Mouse (Mus musculus) left cerebral cortex, adult 9 months (tissue): ENCODE data around the gene Zfp292.

Experiments
- DNase-seq, 2 experiments: peaks; one replicate each; pipeline ENCODE4 v3.0.0; 2022; ENCODE audit warnings: low spot score in 2 of 2

Gene Zfp292

GRCm38 (mm10) chr4:34883366-34884029, 738 bp upstream of the Zfp292 start:
- DNase-seq: no peak

- DNase-seq: peak in 1 of 2 experiments; percentile 40
These were observed 430 bp downstream of the Zfp292 start for GRCm38 (mm10) chr4:34882291-34882769.

- DNase-seq: no peak
These were observed 909 bp downstream of the Zfp292 start for GRCm38 (mm10) chr4:34881851-34882250.

- DNase-seq: no peak
These were observed 1.7 kb downstream of the Zfp292 start for GRCm38 (mm10) chr4:34880921-34881650.

DNA sequence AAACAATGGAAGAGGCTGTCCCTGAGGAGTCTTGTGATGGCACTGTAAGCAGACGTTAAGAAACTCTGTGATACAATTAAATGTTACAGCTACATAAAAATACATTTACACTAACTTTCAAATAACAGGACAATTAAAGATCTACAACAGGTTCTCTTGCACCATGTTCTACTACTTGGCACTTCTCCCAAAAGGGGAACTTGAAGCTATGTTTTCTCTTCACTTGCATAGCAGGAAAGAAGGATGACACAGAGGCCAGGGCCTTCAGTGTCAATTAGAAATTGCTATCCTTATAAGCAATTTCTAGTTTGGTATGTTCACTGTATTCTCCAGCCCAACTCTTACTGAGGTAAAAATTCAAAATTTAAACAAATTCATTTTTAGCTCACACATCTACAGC, 8.5 kb downstream of the Zfp292 start:
- no peak for DNase-seq

- no peak for DNase-seq
These were observed 9.8 kb downstream of the Zfp292 start for GRCm38 (mm10) chr4:34872896-34873495.

GRCm38 (mm10) chr4:34869813-34870212, 12.9 kb downstream of the Zfp292 start:
- DNase-seq: no peak

DNA sequence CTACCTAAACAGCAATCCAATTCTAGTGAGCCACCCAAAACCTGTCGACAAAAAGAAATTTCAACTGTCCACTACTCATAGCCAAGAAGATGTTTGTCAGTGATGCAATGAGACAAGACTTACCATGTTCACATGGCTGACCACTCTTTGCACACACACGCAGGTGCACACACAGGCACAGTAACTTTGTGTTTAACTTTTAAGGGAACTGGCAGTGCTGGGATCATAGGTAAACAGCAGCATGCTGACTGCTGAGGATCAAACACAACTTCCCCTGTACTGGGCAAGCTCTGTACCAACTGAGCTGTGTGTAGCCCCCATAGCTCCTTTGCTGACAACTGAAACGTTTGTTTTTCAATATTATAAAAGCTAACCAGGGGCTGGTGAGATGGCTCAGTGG, 21.3 kb downstream of the Zfp292 start:
- no peak for DNase-seq

- DNase-seq: no peak
These were observed 23.3 kb downstream of the Zfp292 start for GRCm38 (mm10) chr4:34859416-34859815.

GRCm38 (mm10) chr4:34858903-34859302, 23.9 kb downstream of the Zfp292 start:
- DNase-seq: no peak

DNA sequence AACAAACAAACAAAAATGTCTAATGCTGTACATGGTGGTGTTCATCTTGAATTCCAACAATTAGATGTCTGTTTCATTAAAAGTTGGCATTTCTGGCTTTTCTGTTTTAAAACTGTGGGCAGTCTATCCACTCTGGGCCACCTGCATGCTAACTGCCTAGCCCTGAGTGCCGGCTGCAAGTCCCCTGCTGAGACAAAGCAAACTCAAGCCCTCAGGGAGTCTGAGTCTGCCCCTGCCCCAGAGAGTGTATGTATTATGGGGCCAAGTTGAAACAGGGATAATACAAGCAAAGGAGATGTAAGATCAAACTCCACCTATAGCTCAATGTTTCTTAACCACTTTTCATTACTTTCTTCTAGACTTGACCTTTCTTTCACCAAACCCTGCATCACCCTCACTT, 26.8 kb downstream of the Zfp292 start:
- DNase-seq: no peak

GRCm38 (mm10) chr4:34852051-34852450, 30.7 kb downstream of the Zfp292 start:
- DNase-seq: no peak

- no peak for DNase-seq
These were observed 32.6 kb downstream of the Zfp292 start for GRCm38 (mm10) chr4:34850156-34850555.

- no peak for DNase-seq
These were observed 35.0 kb downstream of the Zfp292 start for GRCm38 (mm10) chr4:34847679-34848309.

- no peak for DNase-seq
These were observed 38.9 kb downstream of the Zfp292 start for GRCm38 (mm10) chr4:34843839-34844238.

- no peak for DNase-seq
These were observed 39.9 kb downstream of the Zfp292 start for GRCm38 (mm10) chr4:34842826-34843225.

GRCm38 (mm10) chr4:34831496-34831895, 51.3 kb downstream of the Zfp292 start:
- DNase-seq: no peak

DNA sequence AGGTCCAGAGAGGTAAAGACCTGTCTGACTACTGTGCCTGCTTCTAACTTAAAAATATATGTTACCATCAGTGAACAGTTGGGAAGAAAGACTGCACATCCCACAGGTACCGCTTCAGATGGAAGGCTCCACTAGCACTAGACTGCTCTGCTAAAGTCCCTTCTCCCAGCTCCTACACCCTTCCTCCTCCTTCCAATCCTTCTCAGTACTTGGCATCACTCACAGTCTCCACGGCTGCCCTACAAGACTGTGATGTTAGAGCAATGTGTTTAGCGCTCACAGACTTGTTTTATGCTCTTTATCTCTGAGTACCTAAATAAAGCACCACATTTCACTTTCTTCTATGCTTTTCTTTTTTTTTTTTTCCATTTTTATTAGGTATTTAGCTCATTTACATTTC, 53.3 kb downstream of the Zfp292 start:
- DNase-seq: peak in 1 of 2 experiments; percentile 30

GRCm38 (mm10) chr4:34823901-34824300, 58.9 kb downstream of the Zfp292 start:
- DNase-seq: peak in 1 of 2 experiments; percentile 9

DNA sequence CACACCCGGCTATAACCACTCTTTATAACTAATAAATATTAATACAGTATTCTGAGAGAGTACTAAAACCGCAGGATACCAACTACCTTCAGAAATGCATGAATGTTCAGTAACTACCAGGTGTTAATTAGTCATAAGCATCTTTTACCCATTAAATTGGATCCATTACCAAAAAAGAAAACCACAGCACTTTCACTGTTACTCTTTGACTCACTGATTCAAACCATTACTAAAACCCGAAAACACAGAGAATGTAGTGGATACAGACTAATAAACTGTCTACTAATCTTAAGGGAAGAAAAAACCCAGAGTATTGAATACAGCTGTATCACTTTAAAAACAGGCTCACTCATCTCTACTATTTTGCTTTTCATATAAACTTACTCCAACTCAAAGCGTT, 62.9 kb downstream of the Zfp292 start:
- DNase-seq: no peak

GRCm38 (mm10) chr4:34801166-34802034, 81.4 kb downstream of the Zfp292 start:
- DNase-seq: no peak
